Mouse (Mus musculus) 3T3-L1 (cell line): ENCODE measurements around the gene Sprtn.

Source experiments
- DNase-seq: peaks from one replicate; pipeline ENCODE4 v3.0.0-alpha.2; 2015; ENCODE audit warnings: low read depth, low spot score

Sprtn gene

GRCm38 (mm10) chr8:124944406-124944805 is 46.7 kb downstream of the Sprtn start:
- no peak for DNase-seq

- peak; percentile 51 for DNase-seq
Measured at GRCm38 (mm10) chr8:124947865-124948732, 50.4 kb downstream of the Sprtn start.

GRCm38 (mm10) chr8:124948733-124949111 is 51.0 kb downstream of the Sprtn start:
- peak; percentile 32 for DNase-seq

GRCm38 (mm10) chr8:124949209-124950068 is 51.8 kb downstream of the Sprtn start, which contains the start of gene Egln1:
Egln1 (minus strand) TSS chr8:124949324.
- peak; percentile 65 for DNase-seq

- no peak for DNase-seq
Measured at GRCm38 (mm10) chr8:124950069-124950456, 52.4 kb downstream of the Sprtn start.

GRCm38 (mm10) chr8:124950865-124951264 is 53.2 kb downstream of the Sprtn start:
- DNase-seq, result no peak

- no peak for DNase-seq
Measured at GRCm38 (mm10) chr8:124953188-124953587, 55.5 kb downstream of the Sprtn start.

- peak; percentile 81 for DNase-seq
Measured at GRCm38 (mm10) chr8:124954572-124955082, 56.9 kb downstream of the Sprtn start.
